Mouse (Mus musculus) heart, postnatal 0 days (tissue): ENCODE measurements around the gene Lim2.

Experiments
- CTCF ChIP-seq: IDR thresholded peaks from 2 replicates; pipeline ENCODE4 v1.5.1; 2016; ENCODE audit warnings: antibody characterized with exemption, control low read depth, low read depth
- EP300 ChIP-seq: IDR thresholded peaks from 2 replicates; pipeline ENCODE4 v1.6.1; 2016; ENCODE audit warnings: antibody characterized with exemption, low read depth

- TF ChIP-seq CTCF: no peak
- no peak for TF ChIP-seq EP300
Measured at GRCm38 (mm10) chr7:43408131-43408553, 19.3 kb upstream of the Lim2 start, which contains the start of gene Siglecg.
